ENCODE assay signal across 8 mouse cellular contexts in genomic region chr5:24908141-24908819, GRCm38 (mm10).
DNase-seq lines count a peak whose midpoint lies in the region; ATAC-seq and TF ChIP-seq lines count a peak whose summit lies in the region.

No protein-coding gene starts in this region.

- H3K79me2 ChIP-seq in myocyte (ENCODE audit: control insufficient read depth, insufficient read depth): no peaks in the 10 kb centered on the region

- no peak for TF ChIP-seq POLR2A in myocyte (IDR thresholded peaks at IDR 0.05; ENCODE audit: insufficient read length, low read depth)

- under 1% methylated on average over 38 of the region's 87 CpGs for WGBS in embryonic facial prominence, embryonic 12.5 days
- under 1% methylated on average over 69 of the region's 87 CpGs for WGBS in kidney, embryonic 14.5 days

- H3K4me3 ChIP-seq in embryonic facial prominence, embryonic 12.5 days: peak overlapping the region; percentile 85
- H3K4me3 ChIP-seq in kidney, embryonic 14.5 days (ENCODE audit: low read length): peak overlapping the region; percentile 86
- peak overlapping the region; percentile 33 for H3K4me3 ChIP-seq in myocyte

- no peaks in the 10 kb centered on the region for H3K36me3 ChIP-seq in embryonic facial prominence, embryonic 12.5 days
- H3K36me3 ChIP-seq in kidney, embryonic 14.5 days (ENCODE audit: control insufficient read depth, insufficient read depth, low read length): peaks cover 3% of the 10 kb centered on the region; the same call in 1 of the 2 replicates
- no peaks in the 10 kb centered on the region for H3K36me3 ChIP-seq in myocyte (ENCODE audit: control insufficient read depth, insufficient read depth)
- H3K36me3 ChIP-seq in splenic B cell, adult 2 months (ENCODE audit: control insufficient read depth, insufficient read depth, low read length, poor library complexity, severe bottlenecking): no peaks in the 10 kb centered on the region

- peak; percentile 92 for ATAC-seq in embryonic facial prominence, embryonic 12.5 days (ENCODE audit: insufficient number of reproducible peaks, insufficient read depth, low FRiP score, low TSS enrichment)
- peak; percentile 96 for ATAC-seq in kidney, embryonic 14.5 days (ENCODE audit: low FRiP score, low TSS enrichment)

- H3K9ac ChIP-seq in embryonic facial prominence, embryonic 12.5 days: peak overlapping the region; percentile 80
- peak overlapping the region; percentile 90 for H3K9ac ChIP-seq in kidney, embryonic 14.5 days (ENCODE audit: low read depth, low read length)

- peak overlapping the region; percentile 91 for H3K27ac ChIP-seq in embryonic facial prominence, embryonic 12.5 days
- H3K27ac ChIP-seq in kidney, embryonic 14.5 days (ENCODE audit: low read depth, low read length): peak overlapping the region; percentile 89

- H3K4me2 ChIP-seq in embryonic facial prominence, embryonic 12.5 days (replicated peaks): peak overlapping the region; percentile 78
- H3K4me2 ChIP-seq in kidney, embryonic 14.5 days (replicated peaks; ENCODE audit: low read depth, low read length): peak overlapping the region; percentile 76
- H3K4me2 ChIP-seq in myocyte (ENCODE audit: low read depth): peak overlapping the region; percentile 89

- peaks cover 15% of the 10 kb centered on the region for H3K4me1 ChIP-seq in embryonic facial prominence, embryonic 12.5 days
- H3K4me1 ChIP-seq in kidney, embryonic 14.5 days (ENCODE audit: control insufficient read depth, insufficient read depth, low read length): no peaks in the 10 kb centered on the region

- peak overlapping the region; percentile 48 for H3ac ChIP-seq in myocyte (ENCODE audit: control insufficient read depth, insufficient read length)

- no peaks in the 10 kb centered on the region for H3K9me3 ChIP-seq in embryonic facial prominence, embryonic 12.5 days
- no peaks in the 10 kb centered on the region for H3K9me3 ChIP-seq in kidney, embryonic 14.5 days (ENCODE audit: control insufficient read depth, low read length)

- DNase-seq in 3T3-L1 (ENCODE audit: low read depth, low spot score) (peak; percentile 79), liver (peak; percentile 82)
- DNase-seq in adrenal gland, postnatal 25 days: peak; percentile 87
- peak; percentile 82 to 87 for DNase-seq in heart, adult 9 months (ENCODE audit: low spot score in 2 of 2)
- DNase-seq in splenic B cell, adult 2 months (ENCODE audit: low read depth, low spot score): peak; percentile 96

- H3K27me3 ChIP-seq in embryonic facial prominence, embryonic 12.5 days: no peaks in the 10 kb centered on the region
- no peaks in the 10 kb centered on the region for H3K27me3 ChIP-seq in kidney, embryonic 14.5 days (ENCODE audit: control insufficient read depth, insufficient read depth, low read length)
- no peaks in the 10 kb centered on the region for H3K27me3 ChIP-seq in myocyte (ENCODE audit: control insufficient read depth, insufficient read depth, insufficient read length)
- no peaks in the 10 kb centered on the region for H3K27me3 ChIP-seq in splenic B cell, adult 2 months (ENCODE audit: control insufficient read depth, insufficient read depth, low read length, poor library complexity, severe bottlenecking)

TF ChIP-seq in myocyte, 11 proteins besides CTCF, POLR2A, EP300 and RAD21:
- TF ChIP-seq CEBPB (IDR thresholded peaks at IDR 0.05; ENCODE audit: insufficient read depth, poor library complexity, severe bottlenecking): no peak
- TF ChIP-seq USF1 (IDR thresholded peaks at IDR 0.05; ENCODE audit: low read depth): no peak
- no peak for TF ChIP-seq MYOD1 (IDR thresholded peaks at IDR 0.05; ENCODE audit: control insufficient read depth in 1 of 3, insufficient read length in 2 of 3, low read depth in 2 of 3)
- TF ChIP-seq POLR2AphosphoS2 (IDR thresholded peaks at IDR 0.05; ENCODE audit: insufficient read length, low read depth): no peak
- TF ChIP-seq TCF3 (IDR thresholded peaks at IDR 0.05; ENCODE audit: insufficient read length, low read depth): no peak
- TF ChIP-seq TCF12 (IDR thresholded peaks at IDR 0.05; ENCODE audit: insufficient read depth, poor library complexity, severe bottlenecking): no peak
- no peak for TF ChIP-seq SRF (IDR thresholded peaks at IDR 0.05; ENCODE audit: control insufficient read depth, insufficient read length, low read depth)
- no peak for TF ChIP-seq REST (IDR thresholded peaks at IDR 0.05; ENCODE audit: insufficient read depth, insufficient read length)
- TF ChIP-seq E2F4 (IDR thresholded peaks at IDR 0.05; ENCODE audit: insufficient read depth): no peak
- TF ChIP-seq MAX (IDR thresholded peaks at IDR 0.05; ENCODE audit: low read depth): no peak
- no peak for TF ChIP-seq MYOG (IDR thresholded peaks at IDR 0.05; ENCODE audit: control insufficient read depth in 1 of 3, insufficient read depth in 1 of 3, insufficient read length in 2 of 3, low read depth in 2 of 3)

Comparison
In these comparisons a context has a peak if more than half of its experiments do, and no peak if none do; other contexts are left out.
1. Peak in every context shown above with its lines: DNase-seq, ATAC-seq, H3K4me3 ChIP-seq and H3K27ac ChIP-seq.
2. H3K4me3 ChIP-seq: peak in every context shown above with its lines; median percentile 86 in kidney, embryonic 14.5 days; 85 in embryonic facial prominence, embryonic 12.5 days; 33 in myocyte.